Mouse (Mus musculus) kidney, postnatal 10 days (tissue): ENCODE measurements around the gene Rab40b.
A peak's percentile ranks its signal among the peaks of the same experiment; 100 is the strongest.
"Not testable (repeated sequence)": the region's sequence is repeated elsewhere in the genome, so short reads cannot be mapped to it uniquely, and the experiment has no call there.

Experiments used
- DNase-seq: peaks from one replicate; pipeline ENCODE4 v3.0.0; 2021; ENCODE audit warnings: mixed read lengths

Rab40b gene

DNA sequence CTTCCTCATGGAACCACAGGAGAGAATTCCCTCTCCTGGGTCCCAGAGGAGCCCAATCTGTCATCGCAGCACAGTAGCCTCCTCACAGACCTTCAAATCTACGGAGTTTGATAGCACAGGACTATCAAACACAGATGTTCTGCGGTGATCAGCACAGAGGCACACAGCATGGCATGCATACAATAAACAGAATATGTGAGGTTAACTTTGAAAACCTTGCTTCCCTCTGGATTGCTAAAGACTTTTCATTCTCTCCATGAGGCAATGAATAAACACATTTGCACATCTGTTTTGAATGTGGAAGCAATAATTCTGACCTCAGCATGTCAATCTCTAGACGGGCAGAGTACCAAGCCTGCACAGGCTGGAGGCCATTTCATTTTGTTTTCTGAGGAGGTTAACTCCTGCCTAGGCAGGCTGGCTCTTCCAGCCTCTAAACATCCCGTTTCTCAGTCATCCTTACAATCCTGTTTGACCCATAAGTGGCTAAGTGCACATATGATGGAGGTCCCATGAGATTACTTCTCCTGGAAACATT lies 20.8 kb downstream of the Rab40b start:
- no peak for DNase-seq

DNA sequence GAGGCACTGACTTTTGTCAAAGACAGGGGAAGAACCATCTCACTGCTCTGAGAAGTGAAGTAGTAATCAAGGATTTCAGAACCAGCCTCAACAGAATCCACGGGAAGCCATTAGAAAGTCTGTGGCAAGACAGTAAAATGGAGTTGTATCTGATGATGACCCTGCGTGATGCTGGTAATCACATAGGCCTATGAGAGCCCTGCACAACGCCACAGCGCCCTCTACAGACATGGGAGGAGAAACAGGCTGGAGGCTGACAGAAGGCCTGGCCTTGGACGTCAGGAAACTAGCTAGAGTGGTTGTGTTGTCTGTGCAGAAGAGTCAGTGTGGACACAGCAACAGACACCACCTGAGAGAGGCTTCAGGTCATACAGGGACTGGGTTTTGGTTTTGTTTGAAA lies 25.8 kb downstream of the Rab40b start:
- peak; percentile 41 for DNase-seq

DNA sequence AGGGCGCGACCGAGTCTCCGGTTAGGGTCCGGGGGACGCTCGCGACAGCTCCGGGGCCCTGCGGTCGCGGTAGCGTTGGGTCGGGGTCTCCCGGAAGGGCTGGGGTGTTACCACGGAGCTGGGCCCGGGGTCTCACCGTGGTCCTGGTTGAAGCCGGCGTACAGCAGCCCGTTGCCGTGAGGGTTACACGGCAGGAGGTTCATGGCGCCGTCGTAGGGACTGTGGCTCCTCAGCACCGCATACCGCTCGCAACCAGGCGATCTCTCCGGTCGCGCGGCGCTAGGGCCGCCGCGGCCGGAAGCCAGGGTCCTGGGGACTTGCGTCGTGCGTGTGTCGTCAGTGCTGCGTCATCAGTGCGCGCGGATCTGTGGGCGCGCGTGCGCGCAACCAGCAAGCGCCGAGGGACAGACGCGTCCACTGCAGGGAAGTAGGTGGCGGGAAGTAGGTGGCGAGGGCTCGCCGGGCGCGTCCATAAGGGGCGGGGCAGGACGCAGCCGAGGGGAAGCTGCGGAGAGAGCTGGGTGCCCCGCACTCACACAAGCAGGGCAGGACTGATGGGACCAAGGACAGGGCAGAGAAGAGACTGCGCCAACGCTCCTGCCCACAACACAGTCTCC lies 33.9 kb downstream of the Rab40b start, which contains the start of gene Wdr45b:
Wdr45b (minus strand) TSS at position 355 of the 617 bp plus-strand sequence.
- peak; percentile 99 for DNase-seq

DNA sequence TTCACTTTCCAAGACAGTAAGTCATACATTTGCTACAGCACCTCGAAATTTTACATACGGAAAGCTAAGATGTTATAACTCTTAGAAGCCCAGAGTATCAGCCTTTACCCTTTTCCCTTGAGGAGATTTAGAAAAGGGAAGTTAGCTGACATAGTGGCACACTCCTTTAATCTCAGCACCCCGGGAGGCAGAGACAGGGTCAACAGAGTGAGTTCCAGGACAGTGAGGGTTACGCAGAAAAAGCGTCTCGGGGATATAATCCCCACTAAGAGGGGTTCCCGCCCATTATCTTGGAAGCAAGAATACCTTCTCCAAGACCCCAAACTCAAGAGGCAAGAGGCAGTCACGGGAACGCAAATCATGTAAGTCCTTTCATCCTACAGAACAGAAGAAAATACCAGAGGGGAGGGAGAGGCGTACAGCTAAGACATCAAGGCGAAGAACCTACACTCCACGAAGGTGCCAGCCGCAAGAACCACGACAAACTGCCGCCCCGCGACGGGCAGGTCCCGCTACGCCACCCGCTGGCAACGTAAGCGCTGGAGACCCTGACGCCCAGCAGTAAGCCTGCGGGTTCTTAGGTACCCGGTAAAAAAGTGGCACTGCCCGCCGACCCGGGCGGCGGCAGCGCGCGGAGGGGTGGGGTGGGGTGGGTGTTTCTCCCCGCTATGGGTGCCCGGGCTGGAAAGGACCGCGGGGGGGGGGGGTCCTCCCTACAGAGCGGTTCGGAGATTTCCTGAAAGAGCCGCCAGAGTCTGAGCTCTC lies 34.5 kb downstream of the Rab40b start:
- DNase-seq, result peak; percentile 56

DNA sequence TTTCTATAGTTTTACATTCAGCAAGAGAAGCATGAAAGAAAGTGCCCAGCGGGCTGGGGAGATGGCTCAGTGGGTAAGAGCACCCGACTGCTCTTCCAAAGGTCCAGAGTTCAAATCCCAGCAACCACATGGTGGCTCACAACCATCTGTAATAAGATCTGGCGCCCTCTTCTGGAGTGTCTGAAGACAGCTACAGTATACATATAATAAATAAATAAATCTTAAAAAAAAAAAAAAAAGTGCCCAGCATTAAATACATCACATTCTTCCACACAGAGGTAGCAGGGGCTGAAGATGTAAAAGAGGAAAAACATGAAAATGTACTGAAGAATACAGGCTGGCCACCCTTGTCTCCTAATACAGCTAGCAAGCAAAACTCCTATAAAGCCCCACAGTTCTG lies 39.3 kb downstream of the Rab40b start:
- not testable (repeated sequence) for DNase-seq

DNA sequence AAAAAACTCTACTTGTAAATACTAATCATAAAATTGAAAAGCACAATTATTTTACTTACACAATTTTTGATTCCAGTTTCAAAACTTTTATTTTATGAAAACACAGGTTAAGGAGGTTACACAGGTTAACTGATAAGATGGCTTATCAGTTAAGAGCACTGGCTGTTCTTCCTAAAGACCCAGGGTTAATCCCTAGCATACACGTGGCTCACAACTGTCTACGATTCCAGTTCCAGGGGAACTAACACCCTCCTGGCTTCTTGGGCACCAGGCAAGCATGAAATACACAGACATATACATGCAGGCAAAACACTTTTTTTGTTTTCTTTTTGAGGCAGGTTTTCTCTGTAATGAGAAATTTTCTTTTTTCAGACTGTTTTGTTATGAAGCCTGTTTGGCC lies 39.9 kb downstream of the Rab40b start:
- DNase-seq, result no peak

DNA sequence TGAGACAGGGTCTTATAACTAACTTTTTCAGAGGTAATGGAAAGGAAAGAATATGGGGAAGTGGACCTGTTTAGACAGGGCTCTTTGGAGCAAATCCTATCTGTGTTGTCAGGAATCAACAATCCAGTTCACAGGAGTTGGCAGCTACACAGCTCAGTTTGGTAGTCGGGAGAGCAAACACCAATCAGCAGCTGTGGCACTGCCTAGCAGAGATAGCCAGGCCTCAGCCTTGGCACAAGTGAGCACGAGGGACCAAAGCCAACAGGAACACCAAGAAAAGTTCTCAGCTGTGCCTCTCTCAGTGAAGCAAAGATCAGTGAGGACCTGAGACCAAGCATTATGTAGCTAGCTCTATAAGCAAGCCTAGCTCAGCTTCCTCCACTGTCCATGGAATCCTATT lies 41.0 kb downstream of the Rab40b start:
- DNase-seq, result no peak

DNA sequence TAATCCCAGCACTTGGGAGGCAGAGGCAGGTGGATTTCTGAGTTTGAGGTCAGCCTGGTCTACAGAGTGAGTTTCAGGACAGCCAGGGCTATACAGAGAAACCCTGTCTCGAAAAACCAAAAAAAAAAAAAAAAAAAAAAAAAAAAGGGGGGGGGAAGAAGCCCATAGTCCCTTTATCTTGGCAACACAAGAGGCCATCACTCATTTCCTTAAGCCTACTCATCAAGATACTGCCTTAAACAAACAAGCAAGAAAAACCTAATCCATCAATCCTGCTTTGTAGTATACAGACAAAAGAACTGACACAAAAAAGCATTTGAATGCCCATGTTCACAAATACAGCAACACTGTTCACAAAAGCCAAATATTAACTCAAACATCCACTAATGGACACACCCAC lies 45.6 kb downstream of the Rab40b start:
- DNase-seq, result not testable (repeated sequence)

DNA sequence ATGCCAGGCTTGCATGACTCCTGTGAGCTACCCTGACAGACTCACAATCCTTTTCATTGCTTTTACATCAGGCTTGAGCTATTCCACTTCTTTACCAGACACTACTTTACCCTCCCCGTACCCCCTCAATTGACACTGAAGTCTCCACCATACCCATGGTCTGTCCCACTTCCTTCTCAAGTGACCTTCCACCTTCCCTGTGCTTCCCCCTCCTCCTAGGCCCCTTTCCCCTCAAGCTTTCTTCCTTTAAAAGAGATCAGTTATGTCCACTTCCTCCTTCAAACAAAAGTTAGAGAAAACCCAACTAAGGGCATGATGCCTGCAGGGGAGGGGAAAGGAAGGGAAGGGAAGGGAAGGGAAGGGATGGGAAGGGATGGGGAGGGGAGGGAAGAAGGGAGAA lies 47.8 kb downstream of the Rab40b start:
- no peak for DNase-seq

DNA sequence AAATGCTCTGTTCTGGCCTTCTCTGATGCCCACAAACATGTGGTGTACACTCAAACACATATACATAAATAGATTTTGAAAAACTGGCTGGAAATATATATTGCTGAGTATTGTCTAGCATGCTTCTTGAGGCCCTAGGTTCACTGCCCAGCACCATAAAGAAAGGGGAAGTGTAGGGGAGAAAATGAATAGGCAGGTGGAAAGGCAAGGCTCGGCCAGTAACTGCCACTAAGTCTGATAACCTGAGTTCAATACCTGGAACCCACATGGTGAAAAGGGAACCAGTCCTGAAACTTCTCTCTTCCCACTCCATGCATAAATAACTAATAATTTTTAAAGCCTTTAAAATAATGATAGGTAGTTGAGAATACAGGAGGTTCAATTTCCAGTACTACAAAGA lies 48.4 kb downstream of the Rab40b start:
- no peak for DNase-seq

DNA sequence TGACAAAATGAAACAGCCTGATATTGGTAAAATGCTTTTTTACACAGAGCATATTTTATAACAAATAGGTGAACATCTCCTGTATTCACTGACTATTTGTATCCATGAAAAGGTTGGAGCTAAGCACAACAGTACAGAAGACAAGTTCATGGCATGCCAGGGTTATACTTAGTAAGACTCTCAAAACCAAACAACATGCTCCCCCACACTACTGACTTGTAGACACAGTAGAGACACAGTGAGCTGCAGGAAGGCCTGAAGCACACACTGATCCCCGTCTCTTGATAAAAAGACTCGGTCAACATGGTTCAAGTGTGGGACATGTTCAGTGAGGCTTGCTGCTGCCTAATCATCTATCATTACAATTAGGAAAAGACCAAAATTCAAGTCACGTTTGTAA lies 56.4 kb downstream of the Rab40b start:
- DNase-seq, result no peak

DNA sequence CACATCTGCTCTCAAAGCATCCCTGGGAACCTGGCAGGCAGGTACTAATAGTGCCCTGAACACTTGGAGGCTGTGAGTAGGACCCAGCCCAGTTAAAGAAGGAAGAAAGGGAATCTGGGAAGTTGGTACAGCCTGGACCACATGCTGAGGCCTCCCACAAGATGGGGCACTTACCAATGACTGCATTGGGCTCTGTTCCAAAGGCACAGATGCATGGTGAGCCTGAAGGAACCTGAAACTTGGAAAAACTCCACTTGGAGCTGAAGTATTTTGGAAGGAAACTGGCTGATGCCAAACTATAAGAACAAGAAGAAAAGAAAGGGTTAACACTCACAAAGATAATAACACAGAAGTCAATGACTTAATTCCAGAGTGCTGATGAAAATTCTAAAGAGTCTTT lies 59.4 kb downstream of the Rab40b start:
- DNase-seq, result no peak

DNA sequence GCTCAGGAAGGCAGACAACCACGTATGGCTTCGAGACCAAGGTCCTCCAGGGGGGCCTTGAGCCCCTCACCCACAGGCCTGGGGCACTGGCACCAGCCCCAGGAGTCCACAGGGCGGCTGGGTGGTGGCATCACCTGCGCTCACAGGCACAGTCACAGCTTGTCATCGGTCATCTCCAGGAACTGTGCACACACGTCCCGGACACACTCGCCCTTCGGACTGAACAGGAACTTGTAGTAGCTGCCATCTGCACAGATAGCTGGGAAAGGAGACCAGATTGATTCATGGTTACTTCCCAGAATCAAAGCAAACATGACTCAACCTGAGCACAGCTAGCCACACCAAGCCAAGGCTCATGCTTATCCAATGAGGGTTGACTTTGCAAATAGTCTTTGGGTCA lies 59.8 kb downstream of the Rab40b start:
- no peak for DNase-seq

DNA sequence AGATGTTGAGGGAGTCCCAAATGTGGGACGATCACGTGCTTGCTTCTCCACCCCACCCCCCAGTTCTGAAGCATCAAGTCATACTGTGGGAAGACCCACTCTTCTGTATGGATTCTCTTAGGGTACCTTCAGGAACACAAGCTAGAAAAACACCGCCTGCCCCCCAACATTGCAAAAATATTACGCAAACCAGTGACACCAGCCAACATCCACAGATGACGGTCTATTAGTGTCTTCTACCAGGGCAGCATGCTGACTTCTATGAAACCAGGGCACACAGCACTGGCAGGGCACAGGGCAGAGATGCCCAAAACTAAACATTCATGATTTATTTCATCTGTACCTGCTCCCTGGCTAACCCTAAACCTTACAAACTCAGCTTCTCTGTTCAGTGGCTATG lies 61.4 kb downstream of the Rab40b start:
- no peak for DNase-seq

DNA sequence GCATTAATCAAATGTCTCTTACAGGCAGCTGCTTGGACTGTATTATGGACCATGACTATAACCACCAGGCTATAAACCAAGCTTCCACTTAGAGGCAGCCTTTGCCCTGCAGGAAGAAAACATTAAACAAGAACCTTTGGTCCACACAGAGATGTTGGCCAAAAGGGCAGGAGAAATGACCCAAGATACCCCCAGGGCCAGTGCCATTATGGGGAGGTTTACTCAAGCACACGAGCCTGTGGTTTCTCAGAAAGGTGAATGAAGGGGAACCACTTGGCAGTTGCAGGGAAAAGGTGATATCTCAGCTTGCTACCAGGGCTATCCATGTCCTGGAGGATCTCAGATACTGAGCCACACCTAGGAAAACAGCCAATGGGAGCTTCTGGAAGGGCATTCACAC lies 62.0 kb downstream of the Rab40b start:
- peak; percentile 27 for DNase-seq

DNA sequence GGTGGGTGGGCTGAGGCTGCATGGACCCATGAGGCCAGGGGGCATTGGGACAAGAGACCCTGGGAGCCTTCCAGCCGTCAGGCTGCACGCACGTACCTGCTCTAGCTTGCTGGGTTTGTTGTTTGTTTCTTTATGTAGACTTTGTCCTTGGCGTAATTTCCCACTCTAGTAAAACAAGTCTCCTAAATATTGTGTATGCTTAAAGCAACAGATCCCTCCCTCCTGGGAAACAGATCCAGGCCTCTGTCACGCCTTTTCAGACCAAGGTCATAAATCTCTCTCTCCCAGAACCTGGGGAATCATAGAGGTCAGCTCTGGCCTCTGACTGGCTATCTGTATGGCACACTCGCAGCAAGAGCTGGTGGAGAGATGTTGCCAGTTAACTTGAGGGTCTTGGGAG lies 80.3 kb downstream of the Rab40b start:
- DNase-seq, result not testable (repeated sequence)

DNA sequence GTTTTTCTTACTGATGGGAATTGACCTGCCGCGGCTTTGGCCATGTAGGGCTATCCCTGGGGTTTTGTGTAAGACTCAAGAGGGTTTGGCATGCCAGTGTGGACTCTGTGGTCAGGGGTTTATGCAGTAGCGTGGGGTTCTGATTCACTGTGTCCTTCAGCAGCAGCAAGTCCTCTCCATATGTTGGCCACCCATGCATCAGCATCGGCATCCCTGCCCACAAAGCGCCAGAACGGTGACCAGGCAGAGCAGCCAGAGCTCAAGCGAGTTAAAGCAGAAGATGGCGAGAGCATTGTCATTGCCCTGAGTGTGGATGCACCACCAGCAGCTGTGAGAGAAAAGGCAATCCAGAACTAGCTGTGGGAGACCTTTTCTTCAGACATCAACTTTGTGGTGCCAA lies 81.4 kb downstream of the Rab40b start:
- DNase-seq, result no peak
